Mouse (Mus musculus) common myeloid progenitor, adult 5-6 weeks (primary cell): ENCODE data around the gene Tex22. TPM values are rescaled to one million over a fixed set of nuclear protein-coding genes. Genes with fewer than 3 reads are reported as not detected.

Experiments used
- ATAC-seq: replicated peaks from 2 replicates; pipeline ENCODE4 v1.8.0; 2016; ENCODE audit warnings: low read depth, mild to moderate bottlenecking, moderate TSS enrichment, inconsistent platforms; ENCODE audit not compliant: poor library complexity, severe bottlenecking
- total RNA-seq: library from RNA; stranded (forward); fragments of 200-1000, 187-1606 nt; gene quantifications from 2 replicates; pipeline ENCODE4 v1.2.3, GENCODE M21; 2017

Tex22 gene
- total RNA-seq: not detected in 2 replicates

DNA sequence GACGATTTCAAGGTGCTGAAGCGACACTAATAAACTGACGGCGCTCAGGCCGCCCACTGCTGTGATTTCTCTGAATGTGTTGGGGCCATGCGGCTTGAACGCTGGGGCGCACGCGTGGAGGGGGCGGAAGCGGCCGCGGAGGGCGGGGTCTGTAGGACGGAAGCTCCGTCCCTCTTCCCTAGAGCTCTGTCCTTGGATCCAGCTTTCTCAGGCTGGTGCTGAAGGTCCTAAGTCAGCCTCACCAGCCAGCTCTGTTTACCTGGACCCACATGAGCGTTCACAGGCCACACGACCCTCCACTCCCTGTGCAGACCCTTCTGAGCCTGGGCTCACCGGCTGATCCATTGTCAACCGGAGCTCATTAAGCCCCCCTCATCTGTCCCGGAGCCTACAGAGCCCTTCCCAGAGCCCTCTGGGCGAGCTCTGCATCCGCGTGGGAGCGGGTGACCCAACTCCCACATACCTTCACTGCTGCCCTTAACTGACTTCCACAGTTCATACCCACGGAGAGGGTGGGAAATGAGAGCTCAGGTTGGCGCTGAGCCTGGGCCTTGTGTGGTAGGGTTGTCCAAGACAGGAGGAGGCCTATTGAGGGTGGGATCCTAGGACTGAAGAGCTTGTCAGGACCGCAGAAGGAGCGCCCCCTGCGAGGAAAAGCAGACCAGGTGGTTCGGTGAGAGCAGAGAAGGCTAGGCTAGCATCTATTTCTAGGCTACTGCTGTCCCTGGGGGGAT is at the start of gene Tex22:
Tex22 (plus strand) TSS at position 174 of the 734 bp plus-strand sequence.
- peak; percentile 79 for ATAC-seq

DNA sequence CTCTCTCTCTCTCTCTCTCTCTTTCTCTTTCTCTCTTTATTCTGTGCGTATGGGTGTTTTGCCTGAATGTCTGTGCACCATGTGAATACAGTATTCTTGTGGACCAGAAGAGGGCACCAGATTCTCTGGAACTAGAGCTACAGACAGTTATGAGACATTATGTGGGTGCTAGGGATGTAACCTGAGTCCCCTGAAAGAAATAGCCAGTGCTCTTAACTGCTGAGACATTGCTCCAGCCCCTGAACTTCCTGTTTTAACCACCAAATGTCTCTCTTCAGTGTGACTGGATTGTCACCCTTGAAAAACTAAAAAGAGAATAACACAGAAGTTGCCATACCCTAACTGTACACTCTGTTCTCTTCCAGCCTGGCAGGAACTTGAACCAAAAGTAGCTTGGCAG is 47.7 kb upstream of the Tex22 start:
- peak; percentile 31 for ATAC-seq

DNA sequence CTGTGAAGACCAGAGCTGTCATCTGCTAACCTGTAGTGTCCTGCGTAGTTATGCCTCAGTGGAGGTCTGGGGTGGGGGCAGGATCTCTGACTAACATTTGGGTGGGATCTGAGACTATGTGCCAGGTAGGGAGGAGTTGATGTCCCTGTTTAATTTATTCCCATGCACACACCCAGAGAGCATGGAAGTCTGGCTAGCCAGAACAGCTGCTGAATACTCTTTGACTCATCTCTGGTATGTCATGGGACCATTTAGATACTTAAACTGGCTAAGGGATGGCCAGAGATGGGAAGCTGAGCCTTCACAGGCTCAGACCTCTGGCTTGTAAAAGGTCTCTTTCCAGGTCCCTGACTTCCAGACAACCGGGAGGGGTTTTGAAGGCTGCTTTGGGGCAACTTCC is 46.8 kb upstream of the Tex22 start:
- no peak for ATAC-seq

DNA sequence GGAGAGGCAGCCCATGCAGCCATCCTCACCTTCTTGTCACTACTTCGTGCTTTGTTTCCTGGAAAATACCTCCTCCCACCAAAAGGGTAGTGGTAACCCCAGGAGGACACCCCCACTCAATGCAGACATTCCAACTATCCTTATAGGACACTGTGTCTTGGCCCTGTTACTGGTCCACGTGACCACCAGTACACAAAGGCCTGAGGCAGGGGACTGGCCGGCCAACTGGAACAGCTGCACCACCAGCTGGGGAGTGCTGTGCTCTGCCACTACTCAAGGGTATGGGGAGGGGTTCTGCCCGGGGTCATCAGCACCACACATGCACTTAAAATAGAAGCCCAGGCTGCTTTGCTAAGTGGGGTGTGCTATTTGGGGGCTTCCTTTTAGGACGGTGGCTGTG is 46.2 kb upstream of the Tex22 start:
- no peak for ATAC-seq

DNA sequence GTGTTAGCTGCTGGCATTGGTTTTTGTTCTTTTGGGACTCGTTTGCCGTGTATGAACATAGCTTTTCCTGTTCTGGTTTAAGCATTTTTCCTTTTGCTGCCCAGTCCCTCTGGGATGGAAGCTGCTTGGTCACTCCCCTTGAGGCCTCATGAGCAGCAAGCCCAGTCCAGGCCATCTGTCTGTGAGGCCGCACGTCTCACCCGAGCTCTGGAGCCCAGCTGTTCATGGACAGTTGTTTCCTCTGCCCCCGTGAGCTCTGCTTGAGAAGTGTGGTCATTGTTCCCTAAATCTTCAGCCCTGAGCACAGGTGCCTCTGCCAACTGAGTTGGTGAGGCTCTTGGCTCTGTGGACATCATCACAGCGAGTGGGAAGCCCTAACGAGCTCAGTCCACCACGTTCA is 45.4 kb upstream of the Tex22 start:
- no peak for ATAC-seq

DNA sequence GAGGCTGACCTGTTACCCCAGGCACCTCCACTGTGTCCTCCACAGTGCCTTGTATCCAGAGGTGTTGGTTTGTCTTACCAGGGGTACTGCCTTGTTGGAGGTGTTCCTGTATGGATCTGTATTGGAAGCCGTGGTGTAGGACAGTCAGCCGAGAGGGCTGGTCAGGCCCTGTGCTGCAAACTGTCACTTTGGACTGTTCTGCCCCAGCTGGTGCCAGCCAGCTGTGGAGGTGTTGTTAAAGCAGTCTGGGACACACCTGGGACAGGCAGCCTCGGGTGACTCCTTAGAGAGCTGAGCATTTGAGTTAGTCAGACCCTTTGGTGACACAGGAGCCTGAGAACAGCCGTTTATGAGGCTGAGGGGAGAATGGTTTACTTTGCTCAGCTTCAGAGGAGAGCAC is 44.3 kb upstream of the Tex22 start:
- ATAC-seq: no peak

DNA sequence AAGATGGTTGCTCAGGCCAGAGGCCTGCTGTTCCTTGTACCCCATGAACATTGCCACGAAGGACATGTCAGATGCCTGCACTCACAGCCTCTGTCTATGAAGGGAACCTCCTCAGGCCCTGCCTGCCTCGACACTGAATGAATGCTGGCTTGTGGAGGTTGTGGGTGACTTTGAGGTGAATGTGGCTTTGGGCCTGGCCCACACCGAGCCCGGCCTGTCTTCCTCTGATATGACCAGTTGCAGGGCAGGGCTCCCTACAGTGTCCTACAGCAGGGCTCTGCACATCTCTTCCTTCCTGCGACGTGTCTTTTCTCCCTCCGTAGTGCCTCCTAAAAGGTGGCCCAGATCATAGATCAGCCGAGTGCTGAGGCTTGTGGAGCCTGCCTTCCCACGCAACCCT is 43.3 kb upstream of the Tex22 start:
- peak; percentile 48 for ATAC-seq

DNA sequence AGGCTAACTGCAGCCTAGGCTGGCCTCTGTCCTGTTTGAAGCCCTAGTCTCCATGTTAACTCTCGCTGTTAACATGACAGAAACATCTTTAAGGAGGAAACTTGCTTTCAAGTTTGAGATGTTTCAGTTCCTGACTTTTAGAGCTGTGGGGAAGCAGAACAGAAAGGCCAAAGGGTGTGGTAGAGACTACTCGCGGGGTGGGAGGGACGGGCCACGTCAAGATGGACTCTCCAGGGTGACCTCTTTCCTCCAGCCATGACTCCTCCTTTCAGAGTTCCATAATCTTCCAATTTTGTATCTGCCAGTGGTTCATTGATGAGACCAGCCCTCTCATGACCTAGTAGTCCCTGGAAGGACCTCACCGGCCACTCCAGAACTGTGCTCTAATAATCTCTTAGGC is 42.9 kb upstream of the Tex22 start:
- ATAC-seq: 0 out of 2 replicates have a peak, but pooled peaks have one; percentile 17

DNA sequence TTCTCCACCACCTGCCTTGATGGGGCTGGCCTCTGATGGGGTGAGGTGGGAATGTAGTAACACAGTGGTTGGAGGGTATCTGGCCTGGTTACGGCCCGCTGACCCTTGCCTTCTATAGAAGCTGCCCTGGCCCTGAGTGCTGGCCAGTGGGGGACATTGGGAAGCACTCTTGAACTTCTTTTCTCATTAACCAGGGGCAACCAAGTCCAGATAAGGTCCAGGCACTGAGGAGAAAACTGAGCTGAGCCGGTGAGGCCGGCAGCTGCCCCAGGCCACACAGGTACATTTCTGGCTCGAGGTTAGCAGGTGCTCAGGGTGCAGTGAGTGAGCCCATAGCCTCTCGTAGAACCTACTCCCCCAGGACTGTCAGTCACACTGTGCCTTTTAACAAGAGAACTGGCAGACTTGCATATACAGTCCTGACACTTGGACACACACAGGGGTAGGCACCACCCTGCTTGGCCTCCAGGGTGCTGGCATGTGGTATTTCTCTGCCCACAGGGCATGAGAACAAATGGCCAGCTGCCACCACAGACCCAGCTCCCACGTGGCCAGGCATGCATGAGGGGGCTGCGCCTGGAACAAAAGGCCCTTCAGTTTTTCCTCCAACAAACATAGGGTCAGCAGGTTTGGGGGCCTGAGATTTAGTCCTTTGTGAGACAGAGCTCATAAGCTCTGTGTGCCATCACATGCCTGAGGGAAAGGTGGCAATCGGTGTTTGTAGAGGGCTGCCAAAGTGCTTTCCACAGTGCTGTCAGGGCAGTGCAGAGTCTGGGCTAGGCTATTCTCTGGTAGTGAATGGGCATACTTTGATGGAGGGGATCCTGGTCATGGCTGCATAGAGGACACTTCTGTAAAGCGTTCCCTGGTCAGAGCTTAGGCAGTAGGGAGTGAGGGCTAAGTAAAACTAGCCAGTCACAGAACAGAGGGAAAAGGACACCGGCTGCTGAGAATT is 41.7 kb upstream of the Tex22 start:
- ATAC-seq: no peak

DNA sequence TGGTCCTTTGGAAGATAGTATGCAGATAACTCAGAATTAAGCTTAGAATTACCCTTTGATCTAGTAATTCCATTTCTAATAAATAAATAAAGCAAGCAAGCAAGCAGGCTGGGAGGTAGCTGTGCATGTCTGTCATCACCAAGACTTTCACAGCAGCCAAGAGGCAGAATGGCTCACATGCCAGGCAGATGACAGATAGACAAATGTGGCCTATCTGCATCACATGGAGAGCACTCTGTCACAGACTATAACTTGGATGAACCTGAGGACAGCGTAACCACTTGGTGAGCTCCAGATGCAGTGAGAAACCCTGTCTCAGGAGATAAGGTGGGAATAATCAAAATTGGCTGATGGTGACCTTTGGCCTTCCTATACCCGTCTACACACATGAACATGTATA is 39.2 kb upstream of the Tex22 start:
- ATAC-seq: no peak

DNA sequence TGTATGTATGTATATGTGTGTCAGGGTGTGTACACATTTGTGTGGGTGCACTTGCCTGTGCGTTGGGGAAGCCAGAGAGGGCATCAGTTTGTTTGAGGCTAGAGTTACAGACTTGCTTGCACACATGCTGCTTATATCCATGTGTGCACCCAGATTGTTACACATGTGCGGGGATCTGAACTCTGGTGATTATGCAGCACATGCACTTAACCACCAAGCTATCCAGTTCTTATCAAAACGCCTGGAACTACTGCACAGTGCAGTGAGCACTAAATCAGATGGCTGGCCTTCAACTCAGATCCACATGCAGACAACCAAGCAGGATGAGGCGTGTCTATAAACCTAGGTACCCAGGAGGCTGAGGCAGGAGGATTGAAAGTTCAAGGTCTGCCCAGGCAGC is 37.3 kb upstream of the Tex22 start:
- no peak for ATAC-seq

DNA sequence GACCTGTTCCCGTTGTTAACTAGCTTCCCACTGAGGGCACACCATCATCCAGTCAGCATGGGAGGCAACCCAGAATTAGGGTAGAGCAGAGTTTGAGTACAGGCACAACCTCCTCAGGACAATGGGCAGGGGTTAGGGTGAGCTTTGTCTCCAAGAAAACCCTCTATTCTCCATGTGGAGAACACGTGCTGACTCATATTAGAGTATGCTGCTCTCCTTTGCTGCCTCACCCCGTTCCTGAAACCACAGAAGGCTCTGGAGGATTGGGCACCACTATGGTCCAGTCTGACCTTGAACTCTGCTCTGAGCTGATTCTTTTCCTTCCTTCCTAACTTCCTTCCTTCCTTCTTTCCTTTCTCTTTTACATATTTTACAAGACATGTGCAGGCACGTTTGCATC is 35.9 kb upstream of the Tex22 start:
- ATAC-seq: no peak

DNA sequence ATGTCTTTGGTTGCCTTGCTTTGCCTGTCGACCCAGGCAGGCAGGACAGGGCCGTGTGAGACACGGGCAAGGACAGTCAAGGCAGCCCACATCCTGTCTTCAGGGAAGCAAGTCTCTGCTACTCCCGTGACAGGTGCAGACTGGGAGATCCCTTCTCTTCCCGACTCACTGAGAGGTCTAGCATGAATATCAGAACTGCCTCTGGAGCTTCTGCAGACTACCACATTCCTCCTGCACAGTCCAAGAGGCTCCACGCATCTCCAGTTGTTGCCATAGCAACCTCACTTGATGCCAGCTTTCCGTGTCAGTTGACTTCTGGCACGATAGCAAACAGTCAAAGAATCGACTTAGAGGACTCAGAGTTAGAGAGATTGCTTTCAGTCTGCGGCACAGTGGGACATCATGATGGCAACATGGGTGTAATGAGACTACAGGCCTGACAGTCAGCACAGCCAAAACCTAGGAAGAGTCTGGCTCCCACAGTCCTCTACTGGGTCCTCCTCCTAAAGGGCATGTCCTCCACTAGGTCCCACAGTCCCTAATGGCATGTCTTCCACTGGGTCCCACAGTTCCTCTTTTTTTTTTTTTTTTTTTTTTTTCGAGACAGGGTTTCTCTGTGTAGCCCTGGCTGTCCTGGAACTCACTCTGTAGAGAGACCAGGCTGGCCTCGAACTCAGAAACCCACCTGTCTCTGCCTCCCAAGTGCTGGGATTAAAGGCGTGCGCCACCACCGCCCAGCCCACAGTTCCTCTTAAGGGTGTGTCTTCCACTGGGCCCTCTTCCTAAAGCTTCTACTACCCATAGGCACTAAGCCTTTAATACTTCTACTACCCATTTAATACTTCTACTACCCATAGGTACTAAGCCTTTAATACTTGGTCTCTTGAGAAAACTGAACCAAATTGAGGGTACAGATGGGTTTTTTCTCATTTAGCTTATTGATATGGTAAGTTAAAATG is 32.5 kb upstream of the Tex22 start:
- ATAC-seq: no peak

DNA sequence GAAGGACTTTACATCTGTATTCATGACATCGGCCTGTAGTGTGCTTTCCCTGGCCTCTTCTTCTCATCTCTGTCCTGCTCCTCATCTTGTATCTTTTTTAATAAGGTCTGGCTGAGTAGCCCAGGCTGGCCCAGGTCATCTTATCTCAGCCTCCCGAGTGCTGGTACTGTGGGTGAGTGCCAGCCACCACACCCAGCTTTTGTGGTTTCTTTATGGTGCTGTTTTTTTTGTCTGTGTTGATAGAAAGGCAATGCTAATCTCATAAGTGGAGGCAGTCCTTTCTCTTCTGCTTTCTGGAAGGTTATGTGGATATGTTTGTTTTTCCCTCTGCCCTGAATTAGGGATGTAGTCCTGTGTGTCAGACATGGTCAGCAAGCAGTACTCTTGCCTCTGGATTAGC is 31.8 kb upstream of the Tex22 start:
- peak; percentile 56 for ATAC-seq

DNA sequence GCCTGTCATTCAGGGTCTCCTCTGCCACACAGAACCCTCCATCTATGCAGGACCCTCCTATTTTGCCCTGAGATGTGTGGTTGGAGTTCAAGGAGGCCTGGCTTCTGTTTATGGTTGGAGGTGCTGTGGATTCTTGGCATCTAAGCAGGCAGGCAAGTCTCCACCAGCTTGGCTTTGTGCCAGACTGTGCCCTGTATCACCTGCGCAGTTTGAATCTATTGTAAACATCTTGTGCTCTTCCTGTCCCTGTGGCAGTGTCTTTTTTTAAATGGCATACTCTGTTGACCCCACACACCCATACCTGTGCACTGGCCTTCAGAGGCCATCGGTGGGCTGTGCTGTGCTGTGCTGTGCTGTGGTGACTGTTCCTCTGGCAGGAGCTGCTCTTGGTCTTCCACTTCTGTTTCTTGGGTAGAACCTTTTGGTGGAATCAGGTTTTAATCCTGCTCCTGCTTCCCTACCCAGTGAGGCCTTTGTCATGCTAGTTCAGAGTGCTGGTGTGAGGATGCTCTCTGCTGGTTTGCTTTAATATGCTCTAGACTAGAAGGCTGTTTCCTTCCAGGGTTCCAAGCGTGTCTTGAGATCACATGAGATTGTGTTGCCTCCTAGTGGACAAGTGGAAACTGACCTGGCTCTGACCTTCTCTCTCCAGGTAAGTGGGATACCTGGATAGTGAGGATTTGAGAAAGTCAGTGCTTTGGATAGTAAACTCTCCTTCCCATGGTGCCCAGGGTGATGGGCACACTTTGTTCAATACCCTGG is 29.2 kb upstream of the Tex22 start:
- no peak for ATAC-seq

DNA sequence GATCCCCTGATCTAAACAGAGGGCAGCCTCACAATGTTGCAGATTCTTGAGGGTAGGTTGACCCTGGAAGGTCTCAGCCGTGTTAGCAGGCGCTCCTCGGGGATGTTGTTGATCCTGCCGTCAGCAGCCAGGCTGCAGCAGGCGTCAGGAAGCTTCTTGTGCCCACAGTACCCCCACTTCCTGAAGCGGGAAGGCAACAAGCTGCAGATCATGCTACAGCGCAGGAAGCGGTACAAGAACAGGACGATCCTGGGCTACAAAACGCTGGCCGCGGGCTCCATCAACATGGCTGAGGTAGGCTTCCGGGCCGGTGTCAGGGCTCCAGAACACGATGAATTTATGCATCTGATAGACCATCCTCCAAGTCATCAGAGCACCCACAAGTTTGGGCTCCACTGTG is 27.4 kb upstream of the Tex22 start:
- peak; percentile 57 for ATAC-seq

DNA sequence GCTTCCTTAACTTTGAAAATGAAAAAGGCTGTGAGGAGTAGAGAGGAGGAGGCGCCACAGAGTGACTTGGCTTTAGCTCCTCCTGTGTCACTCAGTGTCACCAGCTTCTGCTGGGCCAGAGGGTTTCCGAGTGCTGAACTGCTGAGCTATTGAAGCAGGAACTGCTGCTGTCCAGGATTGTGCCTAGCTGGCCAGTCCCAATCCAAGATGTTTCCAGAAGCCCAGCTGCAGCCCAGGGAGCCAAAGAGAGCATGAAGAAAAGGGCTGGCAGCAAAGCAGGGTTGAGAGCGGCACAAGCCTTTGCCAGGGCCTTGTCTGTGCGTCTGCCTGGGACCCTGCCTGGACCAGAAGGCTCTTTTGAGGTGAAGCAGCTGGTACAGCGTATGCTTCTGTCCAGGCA is 26.2 kb upstream of the Tex22 start:
- ATAC-seq: no peak

DNA sequence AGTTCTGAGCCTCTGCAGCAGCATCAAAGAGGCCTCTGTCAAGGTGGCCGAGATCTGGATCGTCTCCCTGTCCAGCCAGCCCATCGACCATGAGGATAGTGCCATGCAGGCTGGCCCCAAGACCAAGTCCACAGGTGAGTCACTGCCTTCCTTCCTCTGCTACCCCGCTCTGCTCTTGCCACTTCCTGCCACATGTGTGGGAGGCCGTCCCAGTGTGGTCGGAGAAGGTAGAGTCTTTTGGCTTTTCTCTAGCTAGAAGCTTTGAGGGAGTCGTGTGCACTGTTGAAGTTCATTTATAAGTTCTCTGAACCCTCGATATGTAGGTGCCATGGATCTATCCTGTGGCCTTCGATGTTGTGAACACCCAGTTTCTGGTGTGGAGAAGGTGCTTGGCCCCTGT is 24.5 kb upstream of the Tex22 start:
- no peak for ATAC-seq

DNA sequence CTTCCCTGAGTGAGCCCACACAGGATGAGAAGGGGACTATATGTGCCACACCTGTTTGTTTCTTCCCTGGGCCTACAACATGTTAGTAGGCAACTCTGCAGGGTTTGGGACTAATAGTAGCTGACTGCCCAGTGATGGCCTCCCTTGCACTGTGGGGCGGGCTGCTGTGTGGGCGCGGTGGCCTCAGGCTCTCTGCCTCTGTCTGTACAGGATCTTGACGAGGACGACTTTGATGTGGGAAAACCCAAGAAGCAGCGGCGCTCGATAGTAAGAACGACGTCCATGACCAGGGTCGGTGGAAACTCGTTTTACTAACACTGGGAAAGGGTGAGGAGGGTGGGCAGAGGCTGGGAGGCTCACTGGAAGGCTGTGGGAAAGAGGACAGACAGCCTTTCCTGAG is 23.6 kb upstream of the Tex22 start:
- no peak for ATAC-seq
